Mouse (Mus musculus) gastrocnemius, adult 8-10 months (tissue): ENCODE data around the gene Atxn7l3. TPM values are rescaled to one million over a fixed set of nuclear protein-coding genes. Genes with fewer than 3 reads are reported as not detected.

Source experiments
- DNase-seq, 2 experiments: peaks; one replicate each; pipeline ENCODE4 v3.0.0; 2022; ENCODE audit warnings: low spot score in 2 of 2
- total RNA-seq, 4 experiments: library from RNA; stranded (reverse); gene quantifications; 2 replicates each; pipeline ENCODE4 v1.2.4; 2022

The Atxn7l3 gene
- total RNA-seq: 10 to 100 TPM in 3 of 4 experiments, 1 to 10 TPM in 1; 9.3 to 14.5 (median 11.1) TPM

GRCm38 (mm10) chr11:102296491-102297472 is at the start of gene Atxn7l3:
Atxn7l3 (minus strand) TSS chr11:102296631.
- DNase-seq: peak; percentile 97 to 99

GRCm38 (mm10) chr11:102344458-102344857 is 48.0 kb upstream of the Atxn7l3 start:
- no peak for DNase-seq

DNA sequence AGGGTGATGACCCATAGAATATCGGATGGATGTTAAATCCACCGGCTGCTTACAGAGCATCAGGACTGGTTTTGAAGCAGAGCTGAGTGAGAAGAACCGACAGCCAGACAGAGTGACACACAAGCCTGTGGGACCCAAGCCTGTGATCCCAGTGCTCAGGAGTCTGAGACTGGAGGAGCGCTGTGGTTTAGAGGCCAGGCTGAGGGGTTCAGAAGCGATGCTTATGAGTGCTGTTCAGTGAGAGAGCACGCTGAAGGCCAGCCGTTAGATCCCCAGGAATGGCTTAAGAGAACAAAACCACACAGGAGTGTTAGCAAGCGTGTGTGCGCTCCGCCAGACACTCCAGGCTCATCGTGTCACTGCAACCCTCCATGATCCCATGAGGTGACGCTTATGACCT is 46.3 kb upstream of the Atxn7l3 start:
- no peak for DNase-seq

GRCm38 (mm10) chr11:102341101-102341500 is 44.7 kb upstream of the Atxn7l3 start:
- no peak for DNase-seq

GRCm38 (mm10) chr11:102339624-102340023 is 43.2 kb upstream of the Atxn7l3 start:
- DNase-seq: no peak

GRCm38 (mm10) chr11:102339195-102339594 is 42.8 kb upstream of the Atxn7l3 start:
- DNase-seq: no peak

DNA sequence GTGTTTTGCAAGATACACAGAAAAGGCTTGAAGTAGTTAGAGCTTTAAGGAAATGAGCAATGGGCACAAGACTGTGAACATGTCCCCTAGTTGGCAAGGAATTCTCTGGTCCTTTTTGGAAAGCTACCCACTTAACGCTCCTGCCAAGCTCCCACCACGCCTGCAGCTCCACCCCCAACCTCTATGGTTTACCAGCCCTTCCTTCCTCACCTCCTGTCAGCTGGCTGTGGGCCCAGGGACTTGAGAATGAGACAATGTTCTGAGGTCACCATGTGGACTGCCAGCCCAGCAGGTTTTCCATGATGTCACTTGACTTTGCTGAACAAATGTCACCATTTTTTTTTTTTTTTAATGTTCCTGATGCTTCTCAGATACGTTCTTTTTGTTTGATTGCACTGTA is 42.1 kb upstream of the Atxn7l3 start:
- DNase-seq: peak in 1 of 2 experiments; percentile 37

- DNase-seq: no peak
Measured at GRCm38 (mm10) chr11:102337921-102338320, 41.5 kb upstream of the Atxn7l3 start.

- DNase-seq: no peak
Measured at GRCm38 (mm10) chr11:102336191-102336590, 39.8 kb upstream of the Atxn7l3 start.

GRCm38 (mm10) chr11:102334973-102335700 is 38.7 kb upstream of the Atxn7l3 start:
- no peak for DNase-seq

GRCm38 (mm10) chr11:102334010-102334409 is 37.6 kb upstream of the Atxn7l3 start:
- DNase-seq: no peak

DNA sequence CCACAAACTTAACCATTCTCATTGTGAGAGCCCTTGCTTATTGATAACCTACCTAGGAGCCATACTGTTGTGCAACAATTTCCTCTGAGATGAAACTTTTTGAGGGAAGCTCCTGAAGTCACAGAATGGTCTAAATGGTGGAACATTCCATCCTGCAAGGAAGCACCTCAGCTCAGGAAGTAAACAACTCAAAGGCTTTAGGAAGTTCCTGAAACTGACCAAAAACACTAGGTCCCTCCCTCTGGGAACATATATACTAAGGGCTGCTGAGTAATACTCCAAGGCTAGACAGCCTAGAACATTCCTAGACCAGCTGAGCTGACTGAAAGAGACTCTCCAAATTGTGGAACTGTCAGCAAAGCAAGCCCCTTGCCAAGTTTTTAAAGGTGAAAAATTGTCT is 36.6 kb upstream of the Atxn7l3 start:
- no peak for DNase-seq

GRCm38 (mm10) chr11:102331806-102332205 is 35.4 kb upstream of the Atxn7l3 start:
- no peak for DNase-seq

GRCm38 (mm10) chr11:102330039-102330438 is 33.6 kb upstream of the Atxn7l3 start:
- DNase-seq: no peak

DNA sequence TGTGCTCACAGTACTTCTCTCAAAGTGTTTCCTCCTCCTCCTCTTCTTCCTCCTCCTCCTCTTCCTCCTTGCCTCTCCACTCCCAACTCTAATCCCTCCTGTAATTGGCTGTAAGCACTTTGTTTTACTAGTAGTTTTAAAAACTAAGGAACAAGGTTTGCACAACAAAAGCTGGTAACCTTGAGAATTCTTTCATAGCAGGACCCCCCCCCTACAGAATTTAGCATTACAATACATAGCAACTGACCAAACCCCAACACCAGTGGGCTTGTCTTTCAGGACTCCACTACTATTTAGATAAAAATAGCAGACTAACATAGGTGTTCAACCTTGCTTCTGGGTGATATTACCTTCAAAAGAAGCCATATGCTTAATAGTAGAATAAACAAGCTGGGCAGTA is 33.1 kb upstream of the Atxn7l3 start:
- no peak for DNase-seq

DNA sequence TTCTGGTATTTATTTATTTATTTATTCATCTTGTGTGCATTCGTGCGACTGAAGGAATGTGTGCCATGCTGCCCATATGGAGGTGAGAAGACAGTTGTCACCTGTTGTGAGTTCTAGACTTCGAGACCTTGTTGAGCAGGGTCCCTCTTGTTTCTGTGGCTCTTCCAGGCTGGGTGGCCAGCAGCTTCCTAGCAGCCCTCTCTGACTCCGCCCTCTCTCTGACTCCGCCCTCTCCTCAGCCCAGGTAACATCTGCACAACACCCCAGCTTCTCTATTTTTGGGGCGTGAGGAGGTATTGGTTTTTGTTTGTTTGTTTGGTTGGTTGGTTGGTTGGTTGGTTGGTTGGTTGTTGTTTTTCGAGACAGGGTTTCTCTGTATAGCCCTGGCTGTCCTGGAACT is 31.4 kb upstream of the Atxn7l3 start:
- no peak for DNase-seq

GRCm38 (mm10) chr11:102327250-102327649 is 30.8 kb upstream of the Atxn7l3 start:
- no peak for DNase-seq

- DNase-seq: no peak
Measured at GRCm38 (mm10) chr11:102323516-102323915, 27.1 kb upstream of the Atxn7l3 start.

DNA sequence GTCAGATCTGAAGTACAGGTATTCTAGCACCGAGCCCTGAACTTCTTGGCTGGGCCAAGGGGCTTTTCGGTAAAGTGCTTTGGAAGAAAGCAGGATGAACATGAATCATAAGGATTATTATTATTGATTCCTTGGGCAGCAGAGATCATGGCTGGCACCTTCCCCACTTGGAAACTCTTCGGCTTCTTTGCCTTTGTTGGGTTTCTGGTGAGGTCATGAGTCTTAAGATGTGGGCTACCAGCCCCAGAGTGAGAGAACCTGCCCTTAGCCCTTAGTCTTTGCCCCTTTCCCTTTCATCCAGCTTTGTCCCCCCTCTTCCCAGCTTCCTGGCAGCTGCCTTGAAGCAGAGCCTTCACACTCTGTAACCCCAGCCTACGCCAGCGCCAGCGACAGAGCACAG is 25.5 kb upstream of the Atxn7l3 start:
- no peak for DNase-seq

- peak; percentile 69 to 77 for DNase-seq
Measured at GRCm38 (mm10) chr11:102320686-102321005, 24.2 kb upstream of the Atxn7l3 start.

GRCm38 (mm10) chr11:102319941-102320685 is 23.7 kb upstream of the Atxn7l3 start:
- peak; percentile 74 to 83 for DNase-seq

DNA sequence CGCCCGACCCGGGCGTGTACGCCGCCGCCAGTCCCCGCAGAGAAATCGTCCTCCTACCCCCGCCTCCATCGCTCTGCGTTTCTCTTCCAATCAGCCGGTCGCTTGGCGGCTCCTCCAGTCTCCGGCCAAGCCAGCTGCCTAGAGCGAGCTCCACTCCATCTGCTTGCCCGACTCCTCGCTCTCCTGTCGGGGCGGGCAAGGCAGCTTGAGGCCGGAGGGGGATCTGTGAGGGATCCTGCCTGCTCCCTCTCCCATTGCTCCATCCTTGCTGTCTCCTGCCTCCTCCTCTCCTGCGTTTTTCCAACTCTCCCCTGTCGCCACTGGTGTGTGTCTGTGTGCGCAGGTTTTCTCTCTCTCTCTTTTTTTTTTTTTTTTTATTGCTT is 23.0 kb upstream of the Atxn7l3 start, which contains the start of gene Ubtf:
TSS of gene Ubtf (minus strand) at position 333 of the 383 bp plus-strand sequence.
- DNase-seq: peak; percentile 73 to 82
